Mouse (Mus musculus) frontal cortex, postnatal 14 days (tissue): ENCODE results near the gene Znrf3.

Experiments used
- DNase-seq, 2 experiments: peaks; one replicate each; pipeline ENCODE4 v3.0.0; 2022; ENCODE audit warnings: low spot score in 2 of 2

Gene Znrf3

DNA sequence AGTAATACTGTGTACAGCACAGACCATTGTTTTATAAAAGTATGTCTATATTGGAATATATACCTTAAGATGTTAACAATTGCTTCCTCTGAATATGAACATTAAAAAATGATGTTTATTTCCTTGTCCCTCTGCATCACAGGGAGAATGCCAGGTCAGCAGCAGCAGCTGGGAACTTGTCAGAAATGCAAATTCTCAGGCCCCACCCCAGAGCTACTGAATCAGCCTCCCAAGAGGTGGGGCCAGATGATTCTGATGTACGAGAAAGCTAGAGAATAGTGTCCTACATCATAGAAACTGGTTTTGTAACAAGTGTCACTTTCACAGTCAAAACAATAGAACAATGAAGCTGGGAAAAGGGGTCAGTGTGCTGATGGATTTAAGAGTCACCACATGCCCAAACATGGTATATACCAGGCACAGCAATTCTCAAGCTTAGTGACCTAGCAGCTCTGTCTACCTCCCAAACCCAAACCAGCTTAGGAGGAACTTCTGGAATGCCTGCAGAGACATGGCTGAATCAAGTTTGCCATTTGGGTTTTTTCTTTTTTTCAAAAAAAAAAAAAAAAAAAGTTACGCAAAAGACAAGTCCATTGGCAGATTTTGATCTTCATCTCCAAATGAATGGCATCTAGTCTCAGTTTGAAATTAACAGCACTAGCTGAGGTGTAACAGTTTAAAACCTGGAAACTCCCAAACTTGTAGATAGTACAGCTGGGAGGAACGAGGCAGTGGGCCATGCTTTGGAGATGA lies 46.2 kb downstream of the Znrf3 start:
- no peak for DNase-seq

DNA sequence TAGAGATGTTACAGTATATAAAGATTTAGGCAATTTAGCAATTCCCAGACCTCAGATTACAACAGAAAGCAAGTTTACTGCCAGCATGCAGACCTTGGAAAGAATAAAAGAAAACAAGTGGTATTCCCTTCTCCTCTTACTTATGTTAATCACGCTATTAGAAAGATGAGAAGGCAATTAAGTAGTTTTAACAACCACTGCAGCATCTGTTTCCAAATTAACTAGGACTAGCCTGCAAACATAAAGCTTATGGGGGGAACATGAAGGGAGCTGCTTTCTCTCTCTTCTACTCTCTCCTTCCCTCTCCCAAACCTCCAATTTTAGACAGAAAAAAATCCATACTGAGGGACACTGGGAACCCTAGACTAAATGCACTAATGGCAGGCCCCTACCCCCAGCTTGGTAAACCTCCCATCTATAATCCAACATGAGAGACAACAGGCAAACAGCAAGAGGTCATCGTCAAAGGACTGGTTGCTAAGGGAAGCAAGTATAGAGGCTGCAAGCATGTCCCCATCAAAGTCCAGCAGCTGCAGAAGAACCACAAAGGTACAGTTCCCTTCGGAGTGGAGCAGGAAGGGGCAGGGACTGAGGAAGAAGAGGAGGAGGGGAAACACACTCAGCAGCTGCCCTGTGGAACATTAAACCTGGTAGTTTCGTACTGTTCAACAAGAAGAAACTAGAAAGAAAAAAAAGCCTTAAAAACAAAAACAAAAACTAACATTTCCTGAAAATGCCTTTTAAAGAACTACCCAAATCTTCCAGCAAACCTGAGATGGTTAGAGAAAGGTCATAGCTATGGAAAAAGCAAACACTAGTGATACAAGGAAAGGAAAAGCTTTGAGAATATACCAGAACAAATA lies 53.4 kb downstream of the Znrf3 start:
- DNase-seq: no peak

DNA sequence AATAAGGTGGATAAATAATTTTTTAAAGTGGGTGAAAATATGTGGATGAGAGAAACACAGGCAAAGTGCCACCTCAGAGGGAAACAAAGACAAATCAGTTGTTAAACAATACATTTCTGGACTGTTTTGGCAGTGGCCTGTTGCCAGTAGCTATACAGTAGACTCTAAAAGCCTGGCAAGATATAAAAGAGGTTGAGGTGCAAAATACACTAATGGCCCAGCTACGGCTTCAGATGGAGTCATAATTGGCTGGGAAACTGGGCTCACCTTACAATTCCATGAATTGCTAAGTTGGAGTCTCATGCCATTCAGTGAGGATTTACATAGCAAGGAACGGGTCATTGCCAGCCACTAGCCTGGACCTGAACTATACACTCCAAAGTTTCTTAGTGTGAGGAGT lies 62.0 kb downstream of the Znrf3 start:
- DNase-seq: no peak

DNA sequence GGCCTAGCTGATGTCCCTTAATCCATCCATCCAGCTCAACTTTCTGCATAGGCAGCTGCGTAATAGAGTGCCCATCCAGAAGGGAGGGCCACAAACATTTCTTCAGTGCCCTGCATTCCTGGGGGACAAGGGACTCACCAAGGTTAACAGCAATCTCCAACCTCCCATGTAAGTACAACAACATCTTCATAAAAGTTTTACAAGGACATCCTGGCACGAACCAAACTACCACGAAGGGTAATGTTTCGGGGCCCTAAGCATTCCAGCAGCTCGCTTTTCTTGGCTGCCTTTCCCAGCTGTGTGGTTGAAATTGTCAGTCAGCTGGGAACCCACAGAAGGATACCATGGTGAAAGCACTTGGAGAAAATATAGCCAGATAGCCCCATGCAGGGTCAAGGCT lies 63.4 kb downstream of the Znrf3 start:
- DNase-seq: no peak

DNA sequence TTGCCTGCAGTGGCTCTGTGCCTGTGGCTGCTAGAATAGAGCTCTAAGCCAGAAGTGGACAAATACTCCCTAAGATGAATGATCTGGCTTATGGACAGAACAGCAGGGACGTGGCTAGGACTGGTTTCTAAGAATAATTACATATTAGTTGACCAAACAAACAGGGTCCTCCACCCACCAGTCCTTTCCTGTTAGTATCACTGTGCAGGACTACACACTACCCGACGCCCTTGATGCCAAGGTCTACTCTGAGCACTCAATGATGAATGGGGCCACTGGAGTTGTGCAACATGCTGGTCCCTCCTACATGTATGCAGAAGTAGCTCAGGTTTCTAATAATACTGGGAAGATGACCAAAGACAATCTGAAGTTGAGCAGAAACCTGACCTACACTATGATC lies 64.4 kb downstream of the Znrf3 start:
- DNase-seq: no peak

DNA sequence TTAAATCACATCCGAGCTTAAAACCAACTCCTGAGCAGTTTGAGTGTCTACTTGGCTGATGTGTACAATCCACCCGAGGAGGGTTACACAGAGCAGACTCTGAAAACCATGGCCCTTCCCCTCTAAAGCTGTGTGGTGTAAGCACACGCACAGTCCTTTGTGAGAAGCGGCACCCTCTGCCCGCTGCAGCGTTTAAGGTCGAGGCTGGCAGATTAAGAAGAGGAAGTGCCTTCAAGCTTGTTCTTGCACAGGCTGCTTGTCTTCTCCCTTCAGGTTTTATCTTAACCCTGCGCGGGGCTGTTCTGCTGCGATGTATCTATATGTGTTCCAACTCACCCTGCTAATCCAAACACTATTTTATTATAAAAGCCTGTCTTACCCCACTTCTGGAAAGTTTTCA lies 75.5 kb downstream of the Znrf3 start:
- DNase-seq: no peak

DNA sequence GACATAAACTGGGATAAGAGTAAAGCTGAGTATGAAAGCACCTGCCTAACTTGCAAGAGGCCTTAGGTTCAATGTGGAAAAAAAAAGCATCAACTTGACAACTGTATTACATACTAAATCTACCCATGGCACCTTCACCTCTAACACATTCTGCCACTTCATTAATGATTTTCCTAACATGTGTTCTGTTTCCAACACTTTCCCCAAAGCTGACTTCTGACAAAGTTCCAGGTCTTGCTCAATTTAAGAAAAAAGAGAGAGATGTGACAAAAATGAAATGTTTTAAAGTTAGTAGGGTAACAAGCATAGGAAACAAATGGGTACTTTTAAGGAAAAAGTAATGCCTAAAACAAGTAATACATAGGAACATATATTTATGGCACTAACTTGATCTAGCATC lies 76.2 kb downstream of the Znrf3 start:
- no peak for DNase-seq

DNA sequence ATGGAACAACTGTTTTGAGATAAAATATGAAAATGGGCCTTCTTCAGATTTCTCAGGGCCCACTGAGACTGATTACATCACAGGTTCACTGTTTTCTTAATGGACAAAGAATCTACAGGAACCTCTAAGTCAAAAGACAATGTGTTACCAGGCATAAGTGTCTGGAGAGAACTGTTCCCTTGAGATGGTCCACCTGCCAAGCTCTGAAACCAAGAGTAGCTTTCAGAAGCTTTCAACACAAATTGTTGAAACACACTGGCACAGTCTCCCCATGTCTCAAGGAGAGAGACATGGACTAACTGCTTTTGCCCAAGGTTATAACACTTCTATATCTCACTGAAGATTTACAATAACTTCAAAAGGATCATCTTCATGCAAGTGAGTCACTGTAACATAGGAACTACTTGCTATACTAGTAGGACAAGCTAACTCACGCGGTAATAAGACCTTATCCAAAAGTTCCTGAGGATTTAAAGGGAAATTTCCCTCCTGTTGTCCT lies 89.3 kb downstream of the Znrf3 start:
- no peak for DNase-seq

DNA sequence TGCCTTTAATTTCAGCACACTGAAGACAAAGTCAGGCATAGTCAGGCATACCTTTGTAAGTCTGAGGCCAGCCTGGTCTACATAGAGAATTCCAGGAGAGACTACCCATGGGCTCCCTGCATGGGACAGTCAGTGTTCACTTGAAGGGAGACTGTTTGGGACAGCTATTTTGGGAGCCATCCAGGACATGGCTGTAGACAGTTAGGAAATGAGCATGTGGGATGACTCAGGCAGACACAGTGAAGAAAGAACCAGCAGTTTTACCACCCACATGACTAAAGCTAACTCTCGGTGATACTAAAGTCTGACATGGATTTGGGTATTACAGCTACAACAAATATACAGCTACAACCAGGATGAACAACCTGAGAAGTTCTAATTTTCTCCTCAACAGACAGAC lies 89.9 kb downstream of the Znrf3 start:
- peak; percentile 12 to 14 for DNase-seq

DNA sequence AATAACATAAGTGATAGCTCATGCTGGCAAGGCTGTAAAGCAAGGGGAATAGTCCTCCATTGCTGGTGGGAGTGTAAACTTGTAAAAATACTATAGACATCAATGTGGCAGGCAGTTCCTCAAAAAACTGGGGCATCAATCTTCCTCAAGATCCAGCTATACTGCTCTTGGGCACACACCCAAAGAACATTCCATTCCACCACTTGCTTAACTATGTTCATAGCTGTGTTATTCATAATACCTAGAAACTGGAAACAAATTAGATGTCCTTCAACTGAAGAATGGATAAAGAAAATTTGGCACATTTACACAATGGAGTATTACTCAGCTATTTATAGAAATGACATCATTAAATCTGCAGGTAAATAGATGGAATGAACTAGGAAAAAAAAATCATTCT lies 91.6 kb downstream of the Znrf3 start:
- no peak for DNase-seq

DNA sequence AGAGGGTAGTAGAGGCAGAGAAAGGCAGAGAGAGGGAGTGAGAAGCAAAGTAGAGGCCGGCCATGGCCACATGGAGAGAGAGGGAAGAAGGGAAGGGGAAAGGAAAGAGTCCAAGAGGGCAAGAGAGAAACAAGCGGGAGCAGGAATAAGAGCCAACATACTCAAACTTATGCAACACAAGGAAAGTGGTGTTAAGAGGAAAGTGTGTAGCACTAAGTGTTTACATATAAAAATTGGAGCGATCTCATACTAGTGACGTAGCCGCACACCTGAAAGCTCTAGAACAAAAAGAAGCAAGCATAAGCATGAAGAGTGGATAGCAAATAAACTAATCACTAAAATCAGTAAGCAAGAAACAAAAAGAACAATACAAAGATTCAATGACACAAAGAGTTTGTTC lies 95.2 kb downstream of the Znrf3 start:
- no peak for DNase-seq

DNA sequence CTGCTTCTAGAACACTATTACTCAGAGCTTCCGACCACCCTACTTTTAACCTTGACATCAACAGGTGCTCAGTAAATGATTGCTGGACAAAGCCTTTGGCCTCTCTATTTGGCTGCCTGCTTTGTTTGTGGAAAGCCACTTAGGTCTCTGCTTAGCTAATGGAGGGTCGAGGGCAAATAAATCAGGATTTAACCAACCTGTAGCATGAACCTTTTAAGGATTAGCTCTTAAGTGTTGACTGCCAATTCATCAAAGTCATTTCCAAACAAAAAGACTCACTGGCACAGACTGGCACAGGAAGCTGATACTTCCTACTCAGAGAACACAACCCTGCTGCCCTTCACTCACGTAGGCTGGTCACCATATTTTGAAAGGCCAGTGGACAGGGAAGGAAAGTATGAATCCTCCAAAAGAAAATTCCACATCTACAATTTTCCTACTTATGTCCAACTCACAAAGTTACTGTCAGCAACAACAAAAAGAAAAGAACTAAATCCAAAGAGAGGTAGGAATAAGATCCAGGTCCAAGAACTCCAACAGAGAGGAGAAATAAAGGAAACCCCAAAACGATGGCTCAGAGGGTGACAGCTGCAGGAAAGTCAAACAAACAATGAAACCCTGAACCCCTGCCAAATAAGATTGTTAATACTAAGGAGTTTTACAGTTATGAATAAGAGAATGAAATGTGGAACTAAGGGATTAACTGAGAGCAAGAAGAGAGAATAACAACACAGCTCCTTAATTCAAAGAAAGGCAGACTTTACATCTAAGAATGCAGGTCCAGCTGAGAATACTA lies 97.6 kb downstream of the Znrf3 start:
- DNase-seq: no peak

DNA sequence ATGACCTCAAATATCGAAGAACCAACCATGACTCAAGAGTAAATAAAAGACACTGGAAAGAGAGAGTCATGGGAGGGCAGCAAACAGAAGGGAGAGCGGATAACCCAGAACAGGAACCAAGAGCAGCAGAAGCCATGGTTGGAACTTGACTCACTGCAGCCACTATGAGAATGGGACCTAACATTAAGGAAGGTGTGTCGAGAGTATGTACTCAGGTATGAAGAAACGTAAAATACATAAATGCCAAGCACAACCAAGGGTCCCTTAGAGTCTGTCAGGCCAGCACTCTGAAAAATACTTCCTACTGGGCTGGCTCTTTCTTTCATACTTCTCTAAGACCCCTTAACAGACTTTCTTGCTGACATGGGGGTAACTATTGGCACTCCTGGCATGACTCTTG lies 100.9 kb downstream of the Znrf3 start:
- no peak for DNase-seq

DNA sequence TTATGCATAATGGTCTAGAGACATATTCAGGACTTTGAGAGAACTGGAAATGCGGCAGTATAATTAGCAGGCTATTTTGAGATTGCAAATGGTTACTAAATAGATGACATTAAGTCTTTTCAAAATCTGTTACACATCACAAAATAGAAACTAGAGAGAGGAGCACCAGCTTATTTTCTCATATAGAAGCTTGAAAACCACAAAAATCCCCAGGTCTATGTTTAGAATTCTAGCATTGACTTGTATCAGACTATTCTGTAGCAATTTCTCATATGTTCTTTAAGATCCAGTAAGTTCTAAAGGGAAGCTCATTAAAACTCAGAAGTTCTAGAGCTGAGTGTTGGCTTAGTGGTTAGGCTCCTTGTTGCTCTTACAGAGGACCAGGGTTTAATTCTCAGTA lies 104.9 kb downstream of the Znrf3 start:
- no peak for DNase-seq

DNA sequence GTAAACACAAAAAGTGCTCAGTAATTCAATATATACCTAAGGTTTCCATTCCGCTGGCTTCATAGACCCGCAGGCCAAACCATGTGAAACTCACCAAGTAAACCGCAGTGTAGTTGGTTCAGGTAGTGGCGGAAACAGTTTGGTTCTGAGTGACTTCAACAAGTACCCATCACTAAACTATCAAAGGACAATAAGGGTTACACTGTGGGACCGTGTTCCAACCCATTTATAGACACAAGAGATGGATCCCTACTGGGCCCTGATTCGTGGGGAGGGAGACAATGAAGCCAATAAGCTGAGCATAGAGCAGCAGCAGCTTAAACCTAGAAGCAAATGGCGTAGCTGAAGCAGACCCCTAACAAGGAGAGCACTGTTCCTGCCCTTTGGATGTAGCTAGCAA lies 107.8 kb downstream of the Znrf3 start:
- no peak for DNase-seq

DNA sequence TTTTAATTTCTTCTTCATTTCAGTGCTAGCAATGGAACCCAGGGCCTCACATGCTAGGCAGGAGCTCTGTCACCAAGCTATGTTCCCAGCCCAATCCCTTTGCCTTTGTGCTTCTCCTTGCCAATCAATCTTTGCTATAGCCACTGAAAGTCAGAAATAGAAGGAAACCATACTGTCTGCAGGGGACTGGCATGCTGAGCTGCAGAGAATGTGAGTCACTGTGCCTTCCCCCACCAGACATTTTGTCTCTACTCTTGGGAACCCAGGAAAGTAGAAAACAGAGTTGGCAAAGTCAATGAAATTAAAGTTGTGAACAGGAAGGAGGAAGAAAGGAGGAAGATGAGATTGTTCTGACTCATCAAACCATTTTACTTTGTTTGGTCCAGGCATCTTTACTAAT lies 108.4 kb downstream of the Znrf3 start:
- no peak for DNase-seq

DNA sequence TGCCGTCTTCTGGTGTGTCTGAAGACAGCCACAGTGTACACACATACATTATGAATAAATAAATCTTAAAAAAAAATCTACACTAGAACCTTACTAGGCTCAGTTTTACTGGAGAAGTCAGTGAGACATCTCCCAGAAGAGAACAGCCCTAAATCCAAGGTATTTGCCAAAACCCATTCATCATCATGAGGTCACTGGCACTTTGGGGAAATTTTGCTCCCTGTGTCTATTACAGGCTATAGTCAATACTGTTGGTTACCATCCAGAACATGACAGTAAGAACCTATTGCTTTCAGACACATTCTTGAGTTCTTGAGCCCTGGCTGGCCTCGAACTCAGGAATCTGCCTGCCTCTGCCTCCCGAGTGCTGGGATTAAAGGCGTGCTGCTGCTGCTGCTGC lies 113.8 kb downstream of the Znrf3 start:
- no peak for DNase-seq

DNA sequence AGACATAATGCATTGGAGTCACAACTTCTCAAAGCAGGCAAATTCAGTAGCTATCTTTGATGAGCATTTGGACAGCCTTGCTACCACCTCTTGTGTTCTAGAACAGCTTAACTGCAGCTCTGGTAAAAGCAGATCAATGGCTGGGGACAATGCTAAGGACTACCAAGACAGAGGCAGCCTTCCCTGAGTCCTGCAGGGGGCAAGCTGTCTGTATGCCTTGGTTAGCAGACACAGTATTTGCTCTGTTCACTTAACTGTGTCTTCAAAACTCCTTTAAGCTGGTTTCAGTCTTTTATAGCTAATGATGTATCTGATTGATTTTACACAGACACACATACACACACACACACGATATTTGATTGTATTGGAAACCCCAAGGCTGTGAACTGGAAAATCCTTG lies 117.0 kb downstream of the Znrf3 start:
- no peak for DNase-seq

DNA sequence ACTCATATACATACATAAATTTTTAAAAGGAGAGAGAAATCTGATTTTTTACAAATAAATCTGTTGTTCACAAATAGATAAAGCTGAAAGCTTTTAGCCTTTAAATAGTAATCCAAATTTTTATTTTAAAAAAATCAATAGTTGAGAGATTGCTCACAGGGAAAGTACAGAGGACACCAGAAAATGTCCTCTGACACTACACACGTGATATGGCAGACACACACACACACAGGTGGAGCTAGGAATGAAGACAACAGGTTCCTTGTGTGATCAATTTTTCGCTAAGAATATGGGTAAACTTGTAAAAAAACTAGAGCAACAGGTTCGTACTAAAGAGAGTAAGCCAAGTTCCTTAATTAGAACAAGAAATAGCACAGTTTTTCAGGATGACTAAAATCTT lies 118.4 kb downstream of the Znrf3 start:
- no peak for DNase-seq

DNA sequence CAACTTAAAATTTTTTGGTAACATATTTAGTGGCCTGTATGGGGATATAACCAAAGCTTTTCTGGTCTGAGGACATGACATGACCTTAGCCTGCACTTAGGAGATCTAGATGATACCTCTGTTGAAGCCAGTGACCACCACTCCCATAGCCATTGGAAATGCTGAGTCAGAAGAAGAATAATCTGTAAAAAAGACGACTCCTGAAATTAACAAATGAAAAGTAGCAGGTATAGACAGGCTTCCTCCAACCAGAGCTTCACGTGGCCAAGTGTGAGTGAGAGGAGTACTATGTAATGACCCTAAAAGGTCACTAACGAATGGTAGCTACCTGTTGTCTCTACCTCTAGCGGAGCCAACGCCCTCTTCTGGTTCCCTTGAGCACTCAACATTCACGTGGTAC lies 119.4 kb downstream of the Znrf3 start:
- DNase-seq: no peak

DNA sequence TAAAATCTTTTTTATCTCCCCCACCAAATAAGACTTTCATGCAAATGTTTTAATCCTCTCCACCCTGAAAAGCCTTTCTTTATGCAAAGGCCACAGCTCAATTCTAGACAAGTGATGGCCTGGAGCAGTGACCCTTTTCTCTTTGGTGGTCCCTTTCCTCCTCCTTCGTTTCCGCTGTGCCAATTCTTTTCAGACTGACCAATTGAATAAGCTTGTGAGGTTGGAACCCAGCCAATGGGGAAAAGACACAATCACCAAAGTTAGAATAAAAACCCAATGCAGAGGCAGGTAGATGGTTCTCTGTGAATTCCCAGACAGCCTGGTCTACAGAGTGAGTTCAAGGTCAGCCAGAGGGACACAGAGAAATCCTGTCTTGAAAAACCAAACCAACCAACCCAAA lies 120.4 kb downstream of the Znrf3 start:
- DNase-seq: no peak

DNA sequence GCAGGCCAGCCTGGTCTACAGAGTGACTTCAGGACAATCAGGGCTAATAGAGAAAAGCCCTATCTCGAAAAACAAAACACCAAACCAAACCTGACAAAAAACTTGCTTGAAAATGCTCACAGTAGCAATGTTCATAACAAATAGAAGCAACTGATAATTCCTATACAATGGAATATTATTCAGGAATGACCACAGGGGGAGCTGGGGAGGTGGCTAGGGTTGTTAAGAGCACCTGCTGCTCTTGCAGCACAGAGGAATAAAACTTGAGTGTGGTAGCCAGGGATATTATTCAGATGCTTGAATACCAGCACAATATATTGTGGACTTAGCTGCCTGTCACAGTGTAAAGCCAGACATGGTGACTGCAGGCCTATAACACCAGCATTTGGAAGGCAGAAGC lies 123.0 kb downstream of the Znrf3 start:
- no peak for DNase-seq
